Comparison of ENCODE assay signal across 9 mouse cellular contexts in genomic region chr2:178691190-178691864, GRCm38 (mm10).
DNase-seq lines count a peak whose midpoint lies in the region; ATAC-seq and TF ChIP-seq lines count a peak whose summit lies in the region.
"Had no signal": no experiment of that assay in that cellular context is flagged by ENCODE, and none has a peak within 500 bp of the region (broad histone marks: within the 10 kb centered on the region; RNA-seq: fewer than 3 reads in every experiment).

No protein-coding gene starts in this region.

- H3K9ac ChIP-seq in heart, embryonic 13.5 days = no peak overlapping the region
- no peak overlapping the region for H3K9ac ChIP-seq in limb, embryonic 14.5 days (ENCODE audit: low read depth, low read length, severe bottlenecking)
- H3K9ac ChIP-seq: embryonic facial prominence, embryonic 13.5 days had no signal

- H3K4me1 ChIP-seq in heart, embryonic 13.5 days = peaks cover 12% of the 10 kb centered on the region
- H3K4me1 ChIP-seq in limb, embryonic 14.5 days (ENCODE audit: control insufficient read depth, insufficient read depth, low read length) = 0 out of 2 replicates have a peak, but pooled peaks cover 1% of the 10 kb centered on the region
- H3K4me1 ChIP-seq in midbrain, embryonic 10.5 days = peaks cover 12% of the 10 kb centered on the region

- intact Hi-C loops in heart, postnatal 25 days (cut with DNase I) = no loop called here

- 67% methylated on average over 13 of the region's 13 CpGs for WGBS in heart, embryonic 13.5 days
- WGBS in limb, embryonic 14.5 days = 59% methylated on average over 13 of the region's 13 CpGs
- 84% methylated on average over 13 of the region's 13 CpGs for WGBS in midbrain, embryonic 10.5 days

- no peak for ATAC-seq in heart, embryonic 13.5 days (ENCODE audit: extremely low read depth, insufficient number of reproducible peaks, low FRiP score, low TSS enrichment)
- peak; percentile 39; the same call in 1 of the 2 replicates for ATAC-seq in limb, embryonic 14.5 days (ENCODE audit: low FRiP score, low read depth)
- no peak for ATAC-seq in CD4-positive, CD25-positive, alpha-beta regulatory T cell, adult 4 months

- TF ChIP-seq POLR2A in limb, embryonic 14.5 days (IDR thresholded peaks at IDR 0.05; ENCODE audit: borderline replicate concordance, extremely low read depth, insufficient read depth, insufficient read length) = no peak

- H3K27ac ChIP-seq in heart, embryonic 13.5 days (replicated peaks) = 0 out of 2 replicates have a peak overlapping the region, but pooled peaks have one; percentile 9
- H3K27ac ChIP-seq in limb, embryonic 14.5 days (replicated peaks; ENCODE audit: low read depth, low read length) = no peak overlapping the region
- H3K27ac ChIP-seq in midbrain, embryonic 10.5 days (replicated peaks) = no peak overlapping the region
- H3K27ac ChIP-seq: embryonic facial prominence, embryonic 13.5 days had no signal

- H3K4me3 ChIP-seq in heart, embryonic 13.5 days = no peak overlapping the region
- no peak overlapping the region for H3K4me3 ChIP-seq in limb, embryonic 14.5 days (replicated peaks; ENCODE audit: low read length)
- H3K4me3 ChIP-seq in midbrain, embryonic 10.5 days = no peak overlapping the region
- H3K4me3 ChIP-seq: embryonic facial prominence, embryonic 13.5 days had no signal

- no peak for DNase-seq in heart, postnatal 25 days (ENCODE audit: low spot score)
- DNase-seq in right cerebral cortex, postnatal 25 days = peak; percentile 9
- no peak for DNase-seq in right cerebral cortex, postnatal 14 days
- peak; percentile 60 for DNase-seq in limb, embryonic 14.5 days (ENCODE audit: low spot score)
- peak; percentile 10 to 27 for DNase-seq in thymus, postnatal 36 days
- no peak for DNase-seq in midbrain, embryonic 10.5 days (ENCODE audit: low spot score)

- no peaks in the 10 kb centered on the region for H3K27me3 ChIP-seq in heart, embryonic 13.5 days (replicated peaks)
- no peaks in the 10 kb centered on the region for H3K27me3 ChIP-seq in limb, embryonic 14.5 days (ENCODE audit: control insufficient read depth, insufficient read depth, low read length)
- H3K27me3 ChIP-seq in midbrain, embryonic 10.5 days (ENCODE audit: low read depth, poor library complexity, severe bottlenecking) = no peaks in the 10 kb centered on the region
- H3K27me3 ChIP-seq: embryonic facial prominence, embryonic 13.5 days had no signal

- no peak overlapping the region for H3K4me2 ChIP-seq in heart, embryonic 13.5 days
- H3K4me2 ChIP-seq in limb, embryonic 14.5 days (replicated peaks; ENCODE audit: low read depth, low read length, severe bottlenecking) = no peak overlapping the region
- H3K4me2 ChIP-seq: embryonic facial prominence, embryonic 13.5 days had no signal

- no peaks in the 10 kb centered on the region for H3K36me3 ChIP-seq in heart, embryonic 13.5 days
- H3K36me3 ChIP-seq in limb, embryonic 14.5 days (ENCODE audit: control insufficient read depth, insufficient read depth, low read length) = no peaks in the 10 kb centered on the region
- no peaks in the 10 kb centered on the region for H3K36me3 ChIP-seq in midbrain, embryonic 10.5 days
- H3K36me3 ChIP-seq: embryonic facial prominence, embryonic 13.5 days had no signal

- no peaks in the 10 kb centered on the region for H3K9me3 ChIP-seq in heart, embryonic 13.5 days
- H3K9me3 ChIP-seq in limb, embryonic 14.5 days (ENCODE audit: control insufficient read depth, low read length) = no peaks in the 10 kb centered on the region
- no peaks in the 10 kb centered on the region for H3K9me3 ChIP-seq in midbrain, embryonic 10.5 days (replicated peaks)
- H3K9me3 ChIP-seq: embryonic facial prominence, embryonic 13.5 days had no signal

Comparison
In these comparisons a context has a peak if more than half of its experiments do, and no peak if none do; other contexts are left out.
1. DNase-seq: peak in right cerebral cortex, postnatal 25 days (single experiment), limb, embryonic 14.5 days (single experiment) and thymus, postnatal 36 days (2 of 2); none in heart, postnatal 25 days (single experiment), right cerebral cortex, postnatal 14 days (single experiment) and midbrain, embryonic 10.5 days (single experiment).